Mouse (Mus musculus): ENCODE data around the gene Wdr1. TPM values are rescaled to one million over a fixed set of nuclear protein-coding genes. Genes with fewer than 3 reads are reported as not detected.
A peak's percentile ranks its signal among the peaks of the same experiment; 100 is the strongest.

Wdr1 gene
- total RNA-seq, 2 experiments from 2014 or later: 196 to 199 TPM

DNA sequence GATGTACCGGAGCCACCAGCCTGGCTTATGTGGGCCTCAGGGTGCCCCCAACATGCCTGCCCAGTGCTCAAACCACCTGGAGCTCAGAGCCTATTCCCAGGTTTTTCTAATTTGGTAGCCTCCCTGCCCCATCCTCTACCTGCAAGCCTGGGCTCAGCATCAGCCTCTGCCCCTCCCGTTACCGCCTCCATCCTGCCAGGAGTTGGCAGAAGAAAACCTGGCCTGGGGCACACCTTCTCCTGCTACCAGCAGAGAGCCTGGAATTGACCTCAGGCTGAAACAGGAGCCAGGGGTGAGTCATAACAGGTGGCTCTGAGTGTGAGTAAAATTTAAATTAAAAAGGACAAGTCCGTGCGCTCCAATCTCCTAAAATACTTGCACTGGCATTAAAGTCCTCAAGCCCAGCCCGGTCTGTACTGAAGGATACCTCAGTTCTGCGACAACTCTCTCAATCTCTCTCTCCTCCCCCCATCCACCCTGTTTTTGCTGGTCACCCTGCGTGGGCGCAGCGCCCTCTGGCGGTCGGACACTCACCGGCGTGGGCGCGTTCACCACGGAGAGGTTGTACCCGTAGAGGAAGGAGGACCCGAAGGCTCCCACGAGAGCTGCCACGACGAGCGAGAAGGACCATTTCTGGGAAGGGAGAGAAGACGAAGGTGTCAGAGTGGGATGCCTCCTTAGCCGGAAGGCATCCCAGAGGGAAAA lies 86.0 kb downstream of the Wdr1 start:
- intact Hi-C loops (cut with DNase I): no loop called here
- DNase-seq (ENCODE audit: low spot score in 2 of 2): peak; percentile 73 to 80

Other genes starting within 250 kb of the Wdr1 start
- gene Drd5, start 243.9 kb downstream of the Wdr1 start, total RNA-seq (2021): 1 to 10 TPM; 1.8 to 2.6 TPM
- gene Slc2a9, start 60.1 kb downstream of the Wdr1 start, total RNA-seq (2021): 1 to 10 TPM in 1 of 2 experiments, under 1 TPM in 1; 0.93 to 1.3 TPM
- 10 to 100 TPM; 14.0 to 16.8 TPM for gene Zfp518b, start 121.6 kb upstream of the Wdr1 start, total RNA-seq (2021)